Mouse (Mus musculus) liver, embryonic 14.5 days (tissue): ENCODE measurements around the gene Gal3st4. TPM values are rescaled to one million over a fixed set of nuclear protein-coding genes. Genes with fewer than 3 reads are reported as not detected.

Experiments
- ATAC-seq: fragments of 200-750 bp; cut with Nextera tagmentation; 2 replicates; pipeline ENCODE4 v1.8.0; 2017; ENCODE audit warnings: moderate number of reproducible peaks, mild to moderate bottlenecking, moderate library complexity; ENCODE audit not compliant: insufficient read depth
- DNase-seq, 3 experiments: peaks; one replicate each; pipeline ENCODE4 v3.0.0-alpha.2; 2012 to 2013; ENCODE audit warnings: low read depth in 3 of 3, low spot score in 3 of 3
- H3K27ac ChIP-seq: fragments of 300-500 bp; sonication (generic); 2 replicates; pipeline ENCODE4 v1.5.1; 2014; ENCODE audit warnings: moderate library complexity, mild to moderate bottlenecking, control low read depth, inconsistent platforms
- H3K27me3 ChIP-seq: fragments of 300-500 bp; sonication (generic); 2 replicates; pipeline ENCODE4 v1.6.1; 2014; ENCODE audit warnings: mild to moderate bottlenecking, low read length, moderate library complexity; ENCODE audit not compliant: control insufficient read depth, insufficient read depth
- H3K36me3 ChIP-seq: fragments of 300-500 bp; sonication (generic); replicated peaks from 2 replicates; pipeline ENCODE4 v1.6.1; 2014; ENCODE audit warnings: low read depth; ENCODE audit not compliant: control insufficient read depth, insufficient read depth
- H3K4me1 ChIP-seq, 2 experiments: fragments of 200-500 bp in 1 of 2; fragments of 300-500 bp in 1 of 2; sonication (generic) in 1 of 2; replicated peaks; 2 replicates each; pipeline ENCODE4 v1.6.1; 2012 to 2014; ENCODE audit warnings: antibody characterized with exemption in 1 of 2, inconsistent platforms in 1 of 2, low read length in 1 of 2; ENCODE audit not compliant: control insufficient read depth in 2 of 2, insufficient read depth in 2 of 2
- H3K4me2 ChIP-seq: fragments of 300-500 bp; sonication (generic); 2 replicates; pipeline ENCODE4 v1.6.1; 2014; ENCODE audit warnings: low read depth, mild to moderate bottlenecking, control low read depth, moderate library complexity
- H3K4me3 ChIP-seq, 2 experiments: fragments of 200-500 bp in 1 of 2; fragments of 300-500 bp in 1 of 2; sonication (generic) in 1 of 2; 2 replicates each; pipeline ENCODE4 v1.5.1; 2012 to 2014; ENCODE audit warnings: low read depth in 2 of 2, low read length in 2 of 2, mild to moderate bottlenecking in 2 of 2, control low read depth in 1 of 2, inconsistent platforms in 1 of 2, moderate library complexity in 1 of 2; ENCODE audit not compliant: insufficient read depth in 1 of 2
- H3K9ac ChIP-seq: fragments of 300-500 bp; sonication (generic); replicated peaks from 2 replicates; pipeline ENCODE4 v1.6.1; 2014; ENCODE audit warnings: mild to moderate bottlenecking, control low read depth, moderate library complexity
- H3K9me3 ChIP-seq: fragments of 300-500 bp; sonication (generic); 2 replicates; pipeline ENCODE4 v1.6.1; 2016; ENCODE audit warnings: low read length, mixed read lengths; ENCODE audit not compliant: control insufficient read depth
- CTCF ChIP-seq: IDR thresholded peaks from 2 replicates; pipeline ENCODE4 v1.5.1; 2016; ENCODE audit warnings: antibody characterized with exemption, low read depth, control low read depth
- EP300 ChIP-seq: IDR thresholded peaks from 2 replicates; pipeline ENCODE4 v1.6.1; 2016; ENCODE audit warnings: antibody characterized with exemption, low read depth
- WGBS: fragments of 180-500 bp; shearing (Covaris S2); extraction: QIAGEN DNeasy Blood & Tissue Kit; methylation state at CpG from one replicate; pipeline ENCODE4 v1.1.7; 2014; ENCODE audit not compliant: insufficient replicate concordance; 5-methylcytosine and 5-hydroxymethylcytosine counted together
- polyA plus RNA-seq, 2 experiments: library from polyadenylated mRNA; depleted of rRNA in 1 of 2; stranded (reverse) in 1 of 2; unstranded in 1 of 2; fragments of >200 nt; fragmentation: Nextera tagmentation in 1 of 2; extraction: Ambion mirVana in 1 of 2; gene quantifications; 2 replicates each; pipeline versions ENCODE4 v1.2.1 to v1.2.3; 2012 to 2014

Gene Gal3st4
- polyA plus RNA-seq (2012; rRNA removed), result 0.01 TPM in 1 of 2 replicates, not detected in the other
- polyA plus RNA-seq (2014; fragmentation: Nextera tagmentation; extraction: Ambion mirVana), result 0.14 and 0.18 TPM in 2 replicates

DNA sequence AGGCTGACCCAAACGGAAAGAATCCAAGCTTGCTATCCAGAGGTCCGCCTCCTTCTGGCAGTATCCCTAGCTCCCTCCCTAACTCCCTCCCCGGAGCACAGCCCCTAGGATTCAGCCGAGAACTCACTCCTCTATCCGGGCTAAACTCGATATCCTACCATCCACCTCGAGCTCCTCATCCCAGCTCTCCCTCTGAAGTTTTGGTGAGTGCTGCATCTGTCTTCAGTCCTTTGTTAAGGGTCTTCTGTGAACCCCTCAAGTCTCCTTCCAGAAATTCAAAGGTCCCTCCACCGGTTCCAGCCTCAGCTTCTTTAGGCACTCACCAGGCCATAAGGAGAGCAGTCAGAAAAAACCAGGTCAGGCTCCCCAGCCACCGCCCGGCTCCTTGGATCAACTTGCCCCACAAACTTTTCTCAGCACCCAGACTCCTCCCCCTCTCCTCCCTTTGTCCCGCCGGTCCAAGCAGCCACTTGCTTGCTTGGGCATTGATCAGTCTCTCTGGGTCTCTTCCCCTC, at the start of gene Gal3st4:
Gene Gal3st4 (minus strand): TSS at position 432 of the 515 bp plus-strand sequence.
- TF ChIP-seq CTCF, result no peak
- no peak within 1 kb of the TSS for H3K4me3 ChIP-seq
- 18% methylated on average over 12 of the region's 12 CpGs for WGBS

DNA sequence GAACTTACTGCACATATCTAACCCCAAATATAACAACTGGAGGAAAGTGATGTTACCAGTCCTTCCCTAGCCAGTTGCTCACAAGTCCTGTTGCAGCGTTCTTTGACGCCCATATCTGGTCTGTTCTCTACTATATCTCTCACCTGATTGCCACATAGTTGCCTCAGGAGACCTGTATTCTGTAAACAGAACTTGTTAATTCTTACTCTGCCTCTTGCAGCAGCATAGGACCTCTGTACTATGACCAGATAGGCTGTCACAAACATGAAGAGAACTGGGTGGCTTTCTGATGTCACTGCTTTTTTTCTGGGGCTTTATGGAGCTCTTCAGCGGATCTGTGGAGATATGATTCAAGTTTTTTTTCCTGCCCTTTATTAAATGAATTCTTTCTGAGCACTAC, 40.2 kb upstream of the Gal3st4 start:
- Histone ChIP-seq H3K4me1 (no peaks in the 10 kb centered on the region), H3K27me3 (no peaks in the 10 kb centered on the region), H3K27ac (no peak overlapping the region), H3K9me3 (no peaks in the 10 kb centered on the region), H3K36me3 (no peaks in the 10 kb centered on the region), H3K4me2 (no peak overlapping the region), H3K9ac (no peak overlapping the region), H3K4me3 (no peak overlapping the region)
- DNase-seq (no peak), ATAC-seq (no peak)
- TF ChIP-seq EP300 (no peak), CTCF (no peak)
- 58% methylated on average over 3 of the region's 3 CpGs for WGBS

More for the DNA sequence above, at the start of gene Gal3st4:
- Histone ChIP-seq H3K4me2 (no peak within 1 kb of the TSS), H3K27me3 (peaks cover 17% of the 10 kb centered on the region), H3K27ac (no peak within 1 kb of the TSS), H3K36me3 (no peaks in the 10 kb centered on the region), H3K9me3 (no peaks in the 10 kb centered on the region), H3K4me1 (no peaks in the 10 kb centered on the region), H3K9ac (no peak within 1 kb of the TSS)
- ATAC-seq (no peak), DNase-seq (no peak)

DNA sequence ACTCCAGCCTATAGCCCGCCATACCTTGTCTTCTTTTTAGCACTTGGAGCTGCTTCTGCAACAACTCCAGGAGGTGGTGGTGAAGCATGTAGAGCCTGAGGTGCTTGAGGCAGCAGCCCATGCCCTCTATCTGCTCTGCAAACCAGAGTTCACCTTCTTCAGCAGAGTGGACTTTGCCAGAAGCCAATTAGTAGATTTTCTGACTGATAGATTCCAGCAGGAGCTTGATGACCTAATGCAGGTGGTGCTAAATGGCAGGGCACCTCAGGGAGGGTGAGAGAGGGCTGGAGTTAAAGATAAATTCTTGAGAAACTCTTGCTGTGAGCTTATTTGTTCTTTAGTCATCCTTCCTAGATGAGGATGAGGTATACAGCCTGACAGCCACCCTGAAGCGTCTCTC, 27.0 kb upstream of the Gal3st4 start:
- Histone ChIP-seq H3K27ac (no peak overlapping the region), H3K36me3 (no peaks in the 10 kb centered on the region), H3K9ac (no peak overlapping the region), H3K4me3 (no peak overlapping the region), H3K4me2 (no peak overlapping the region), H3K27me3 (no peaks in the 10 kb centered on the region), H3K9me3 (no peaks in the 10 kb centered on the region), H3K4me1 (no peaks in the 10 kb centered on the region; a peak in 1 of 4 replicates)
- no peak for ATAC-seq
- WGBS, result 65% methylated on average over 2 of the region's 2 CpGs
- no peak for DNase-seq
- TF ChIP-seq EP300, result no peak
- TF ChIP-seq CTCF, result no peak

DNA sequence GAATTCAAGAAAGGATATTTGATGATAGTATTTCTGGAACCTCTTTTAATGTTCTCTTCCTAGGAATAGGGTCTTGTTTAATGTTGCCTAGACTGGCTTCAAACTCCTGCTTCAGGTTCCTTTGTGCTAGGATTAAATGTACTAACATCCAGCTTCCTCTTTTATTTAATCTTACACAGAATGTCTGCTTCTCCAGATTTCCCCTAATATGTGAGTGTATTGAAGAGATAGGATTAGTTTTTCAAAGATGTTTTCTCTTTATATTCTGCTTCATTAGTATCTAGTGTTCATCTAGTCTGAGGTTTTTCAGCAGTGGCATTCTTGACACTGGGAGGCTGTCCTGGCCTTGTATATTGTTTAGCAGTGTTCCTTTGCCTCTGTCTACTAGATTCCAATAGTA, 21.5 kb upstream of the Gal3st4 start:
- Histone ChIP-seq H3K4me2 (no peak overlapping the region), H3K27ac (no peak overlapping the region), H3K27me3 (no peaks in the 10 kb centered on the region), H3K9me3 (no peaks in the 10 kb centered on the region), H3K4me1 (no peaks in the 10 kb centered on the region; a peak in 1 of 4 replicates), H3K36me3 (no peaks in the 10 kb centered on the region), H3K9ac (no peak overlapping the region), H3K4me3 (no peak overlapping the region)
- TF ChIP-seq EP300 (no peak), CTCF (no peak)
- no peak for ATAC-seq
- no peak for DNase-seq

DNA sequence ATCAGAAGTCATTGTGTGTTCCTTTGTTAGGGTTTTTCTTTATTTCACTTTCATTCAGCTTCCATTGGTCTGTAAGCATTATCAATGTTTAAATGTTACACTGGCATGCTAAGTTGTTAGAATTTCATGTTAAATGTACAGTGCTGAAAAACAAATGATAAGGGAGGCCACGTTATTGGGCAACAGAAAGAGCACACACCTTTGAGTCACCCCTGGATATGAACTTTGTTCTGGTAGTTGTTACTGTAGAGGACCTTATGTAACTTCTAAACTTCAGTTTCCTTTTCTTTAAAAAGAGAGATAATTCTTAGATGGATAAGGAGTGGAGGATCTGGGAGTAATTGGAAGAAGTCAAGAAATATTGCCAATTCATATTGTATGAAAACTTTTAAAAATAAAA, 19.0 kb upstream of the Gal3st4 start:
- no peaks in the 10 kb centered on the region for H3K9me3 ChIP-seq
- H3K4me3 ChIP-seq, result no peak overlapping the region
- no peak for TF ChIP-seq EP300
- TF ChIP-seq CTCF, result no peak
- 35% methylated on average over 1 of the region's 1 CpGs for WGBS
- ATAC-seq (no peak), DNase-seq (no peak)
- H3K36me3 ChIP-seq, result no peaks in the 10 kb centered on the region
- no peaks in the 10 kb centered on the region; a peak in 1 of 4 replicates for H3K4me1 ChIP-seq
- H3K4me2 ChIP-seq, result no peak overlapping the region
- H3K27me3 ChIP-seq, result no peaks in the 10 kb centered on the region
- H3K9ac ChIP-seq, result no peak overlapping the region
- no peak overlapping the region for H3K27ac ChIP-seq
